Mouse (Mus musculus) ES-Bruce4 (cell line): ENCODE results near the gene Fcrls.

Experiments used
- CTCF ChIP-seq: IDR thresholded peaks from one replicate; pipeline ENCODE4 v1.8.1; 2011; ENCODE audit warnings: low read depth, low read length
- EP300 ChIP-seq: IDR thresholded peaks from 2 replicates; pipeline ENCODE4 v1.6.1; 2011; ENCODE audit warnings: low read depth, low read length; ENCODE audit not compliant: insufficient read depth
- POLR2A ChIP-seq: IDR thresholded peaks from one replicate; pipeline ENCODE4 v1.8.1; 2011; ENCODE audit warnings: low read length; ENCODE audit not compliant: insufficient read depth

DNA sequence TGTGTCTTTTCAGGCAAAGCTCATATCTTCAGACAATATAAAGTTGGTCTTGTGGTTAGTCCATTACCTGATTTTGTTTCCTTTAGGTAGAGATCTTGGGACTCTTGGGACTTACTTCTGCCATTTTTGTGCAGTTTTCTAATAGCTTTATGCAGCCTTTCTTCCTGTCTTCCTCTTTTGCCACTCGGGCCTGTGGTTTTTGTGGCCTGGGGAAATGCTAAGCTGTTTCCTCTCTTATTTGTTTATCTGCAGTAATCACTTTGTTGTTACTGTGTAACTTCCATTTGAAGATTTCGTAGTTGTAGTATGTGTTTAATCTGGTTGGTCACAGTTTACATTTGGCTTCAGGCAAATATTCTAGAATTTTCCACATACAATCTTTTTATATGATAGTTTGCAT is 10.8 kb upstream of the Fcrls start:
- no peak for TF ChIP-seq EP300
- TF ChIP-seq POLR2A: no peak
- no peak for TF ChIP-seq CTCF
